Mouse (Mus musculus): ENCODE data around the gene 1700001C19Rik.

1700001C19Rik gene

DNA sequence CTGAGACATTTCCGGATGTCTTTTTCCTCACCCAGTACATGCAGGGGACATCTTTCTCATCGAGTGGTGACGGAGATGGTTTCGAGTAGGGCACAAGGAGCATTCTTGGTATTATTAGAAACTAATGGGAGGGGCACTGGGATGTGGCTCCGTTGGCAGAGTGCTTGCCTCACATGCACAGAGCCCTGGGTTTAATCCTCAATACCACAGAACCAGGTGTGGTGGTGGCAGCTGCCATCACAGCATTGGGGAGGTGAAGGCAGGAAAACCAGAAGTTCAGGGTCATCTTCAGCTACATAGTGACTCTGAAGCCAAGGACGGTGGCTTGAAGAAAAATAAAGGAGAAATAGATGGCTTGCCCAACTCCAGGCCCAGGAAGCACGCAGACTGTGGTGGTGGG is 25.0 kb upstream of the 1700001C19Rik start:
- no peak for DNase-seq (ENCODE audit: low spot score in 2 of 2)

DNA sequence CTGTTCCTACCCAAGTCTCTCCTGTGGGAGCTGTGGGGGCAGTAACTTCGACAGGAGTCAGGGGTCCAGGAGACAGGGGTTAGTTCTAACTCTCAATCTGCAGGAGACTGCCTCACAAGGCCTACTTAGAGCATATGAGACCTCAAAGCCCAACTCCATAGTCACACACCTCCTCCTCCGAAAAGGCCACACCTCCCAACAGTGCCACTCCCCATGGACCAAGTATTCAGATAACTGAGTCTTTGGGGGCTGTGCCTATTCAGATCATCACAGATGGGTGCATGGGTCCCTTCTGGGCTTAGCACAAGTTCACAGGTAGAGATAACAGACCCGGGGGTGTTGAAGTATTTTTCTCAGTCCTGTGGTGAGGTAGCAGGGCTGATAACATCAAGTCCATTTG is 24.5 kb upstream of the 1700001C19Rik start:
- DNase-seq (ENCODE audit: low spot score in 2 of 2) = no peak

DNA sequence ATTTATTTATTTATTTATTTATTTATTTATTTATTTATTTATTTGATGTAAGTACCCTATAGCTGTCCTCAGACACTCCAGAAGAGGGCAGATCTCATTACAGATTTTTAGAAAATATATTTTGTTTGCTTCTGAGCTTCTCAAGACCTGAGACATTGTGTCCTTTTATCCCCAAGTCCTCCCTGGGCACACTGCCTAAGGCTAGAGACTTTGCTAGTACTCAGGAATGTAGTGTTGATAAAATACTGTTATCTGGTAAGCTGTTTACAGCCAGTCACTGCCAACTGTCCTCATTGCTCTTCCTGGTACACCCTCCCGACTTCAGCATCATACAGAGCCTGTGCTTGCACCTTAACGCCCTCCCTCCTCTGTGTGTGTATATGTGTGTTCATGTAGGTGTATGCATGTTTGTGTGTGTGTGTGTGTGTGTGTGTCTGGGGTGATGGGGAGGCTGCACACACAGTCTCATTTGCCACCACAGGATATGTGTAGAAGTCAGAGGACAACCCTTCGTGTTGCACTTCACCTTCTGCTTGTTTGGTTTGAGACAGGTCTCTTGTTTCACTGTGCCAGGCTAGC is 22.3 kb upstream of the 1700001C19Rik start:
- no peak for DNase-seq (ENCODE audit: low spot score in 2 of 2)

DNA sequence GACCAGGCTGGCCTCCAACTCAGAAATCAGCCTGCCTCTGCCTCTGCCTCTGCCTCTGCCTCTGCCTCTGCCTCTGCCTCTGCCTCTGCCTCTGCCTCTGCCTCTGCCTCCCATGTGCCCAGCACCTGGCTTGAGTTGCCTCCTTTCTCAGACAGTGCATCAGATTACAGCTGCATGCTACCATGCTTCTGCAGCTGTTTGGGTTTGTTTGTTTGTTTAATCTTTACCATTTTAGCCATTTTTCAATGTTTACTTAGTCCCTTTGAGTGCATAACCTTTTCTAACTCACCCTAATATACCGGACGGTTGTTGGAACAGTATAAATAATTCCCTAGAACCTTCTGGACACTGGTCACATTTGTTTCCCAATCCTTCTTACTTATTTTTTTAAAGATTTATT is 21.8 kb upstream of the 1700001C19Rik start:
- no peak for DNase-seq (ENCODE audit: low spot score in 2 of 2)

DNA sequence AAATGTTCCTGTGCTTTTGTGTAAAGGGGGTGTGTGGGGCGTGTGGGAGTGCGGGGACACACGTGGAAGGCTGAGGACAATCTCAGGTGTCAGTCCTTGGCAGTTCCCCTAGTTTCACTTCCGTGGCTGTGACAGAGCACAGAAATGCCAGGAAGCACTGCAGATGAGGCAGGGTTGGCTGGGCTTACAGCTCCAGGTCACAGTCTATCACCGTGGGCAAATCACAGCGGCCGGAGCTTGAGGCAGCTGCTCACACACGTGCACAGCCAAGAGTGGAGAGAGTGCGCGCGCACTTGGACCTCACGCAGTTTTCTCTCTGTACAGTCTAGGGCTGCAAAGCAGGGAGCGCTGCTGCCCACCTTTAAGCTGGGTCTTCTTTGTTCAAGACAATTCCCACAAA is 21.1 kb upstream of the 1700001C19Rik start:
- DNase-seq (ENCODE audit: low spot score in 2 of 2) = no peak

DNA sequence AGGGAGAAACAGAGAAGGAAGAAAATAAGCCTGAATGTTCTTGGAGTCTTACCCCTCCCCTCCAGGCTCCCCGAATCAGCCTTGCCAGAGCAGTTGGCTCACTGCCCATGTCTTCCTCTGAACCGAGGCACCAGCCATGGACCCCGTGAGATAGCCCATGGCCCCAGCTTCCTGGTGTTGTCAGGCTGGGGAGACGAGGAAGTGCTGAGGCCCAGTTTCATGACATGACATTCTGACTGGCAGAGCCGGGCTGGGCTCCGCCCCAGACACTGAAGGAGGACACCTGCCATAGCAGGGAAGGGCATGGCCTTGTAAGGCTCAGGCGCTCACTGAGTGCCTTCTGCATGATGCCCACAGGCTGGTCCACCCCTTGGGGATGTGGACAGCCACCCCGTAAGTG is 17.5 kb upstream of the 1700001C19Rik start:
- DNase-seq (ENCODE audit: low spot score in 2 of 2) = peak; percentile 11 to 28

DNA sequence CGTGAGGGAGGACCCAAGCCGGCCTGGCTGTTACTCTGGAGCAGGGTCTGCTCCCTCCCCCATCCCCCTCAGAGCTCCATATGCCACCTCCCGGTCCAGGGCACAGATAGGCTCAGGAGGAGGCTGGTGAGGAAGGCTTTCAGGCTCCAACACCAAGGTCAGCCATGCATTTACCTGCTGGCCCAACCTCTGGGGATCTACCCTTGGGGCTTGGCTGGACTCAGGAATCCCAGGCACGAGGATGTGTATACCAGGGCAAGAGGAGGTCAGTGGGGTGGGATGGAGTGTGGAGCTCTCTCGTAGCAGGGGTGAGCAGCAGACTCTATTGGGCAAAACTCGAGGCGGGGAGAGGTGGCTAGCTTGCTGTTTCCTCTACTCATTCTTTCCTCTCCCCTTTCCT is 15.7 kb upstream of the 1700001C19Rik start:
- no peak for DNase-seq (ENCODE audit: low spot score in 2 of 2)

DNA sequence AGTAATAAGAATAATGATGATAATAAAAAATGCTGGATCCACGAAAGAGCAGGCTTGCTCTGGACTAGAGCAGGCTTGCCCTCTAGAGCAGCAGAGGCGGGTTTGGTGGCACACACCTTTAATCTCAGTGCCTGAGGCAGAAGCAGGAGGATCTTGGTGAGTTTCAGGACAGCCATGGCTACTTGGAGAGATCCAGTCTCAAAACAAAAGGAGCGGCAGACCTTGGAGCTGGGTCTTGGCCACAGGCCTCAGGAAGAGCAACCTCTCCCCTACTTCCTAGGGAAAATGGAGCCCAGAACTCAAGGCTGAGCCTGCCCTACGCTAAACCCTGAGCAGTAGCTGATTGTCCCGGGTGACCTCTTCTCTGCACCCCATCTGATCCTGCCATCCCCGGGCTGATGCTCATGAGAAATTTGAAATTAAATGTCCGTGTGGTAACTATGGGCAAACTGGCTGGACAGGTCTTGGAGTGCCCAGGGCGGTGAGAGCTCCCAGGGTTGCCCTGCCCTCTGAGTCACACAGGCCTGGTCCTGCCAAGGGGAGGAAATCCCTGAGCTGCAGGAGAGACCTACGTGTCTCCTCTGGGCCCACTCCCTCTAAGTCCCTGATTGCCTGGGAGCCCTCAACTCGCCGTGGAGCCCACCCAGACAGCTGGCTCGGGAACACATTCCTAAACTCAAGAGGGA is 13.8 kb upstream of the 1700001C19Rik start:
- DNase-seq (ENCODE audit: low spot score in 2 of 2) = no peak

DNA sequence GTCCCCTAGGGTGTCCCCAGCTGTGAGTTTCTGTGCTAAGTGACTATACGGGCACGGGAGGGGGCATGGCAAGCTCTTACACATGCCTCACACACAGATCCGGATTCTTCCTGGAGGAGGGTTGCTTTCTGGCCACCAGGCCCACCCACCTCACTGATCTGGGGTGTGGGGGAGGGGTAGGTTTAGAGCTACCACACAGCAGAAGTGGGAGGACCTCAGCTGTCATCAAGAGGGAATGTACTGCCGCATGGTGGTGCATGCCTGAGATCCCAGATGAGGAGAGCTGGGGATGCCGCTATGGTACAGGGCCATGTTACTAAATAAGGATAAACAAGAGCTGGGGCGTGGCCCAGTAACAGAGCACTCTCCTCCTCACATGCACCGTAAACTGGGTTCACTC is 13.1 kb upstream of the 1700001C19Rik start:
- DNase-seq (ENCODE audit: low spot score in 2 of 2) = no peak

DNA sequence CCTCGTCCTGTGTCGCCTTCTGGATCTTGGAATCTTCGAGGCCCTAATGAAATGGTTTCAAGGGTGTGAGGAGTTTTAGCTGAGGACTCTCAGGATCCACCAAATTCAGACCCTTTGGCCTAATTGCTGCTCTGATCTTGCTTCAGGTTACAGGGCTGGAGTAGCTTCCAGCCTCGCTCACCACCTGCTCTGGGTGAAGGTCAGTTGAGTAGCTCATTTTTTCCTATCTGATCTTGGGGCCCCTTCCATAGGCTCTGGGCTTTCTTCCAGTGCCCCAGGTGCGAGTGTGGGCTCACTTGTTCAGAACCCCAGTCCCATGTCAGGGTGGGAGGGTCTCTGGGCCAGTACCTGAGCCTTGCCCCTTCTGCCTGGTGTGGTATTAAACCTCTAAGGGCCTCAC is 12.3 kb upstream of the 1700001C19Rik start:
- DNase-seq (ENCODE audit: low spot score in 2 of 2) = no peak

DNA sequence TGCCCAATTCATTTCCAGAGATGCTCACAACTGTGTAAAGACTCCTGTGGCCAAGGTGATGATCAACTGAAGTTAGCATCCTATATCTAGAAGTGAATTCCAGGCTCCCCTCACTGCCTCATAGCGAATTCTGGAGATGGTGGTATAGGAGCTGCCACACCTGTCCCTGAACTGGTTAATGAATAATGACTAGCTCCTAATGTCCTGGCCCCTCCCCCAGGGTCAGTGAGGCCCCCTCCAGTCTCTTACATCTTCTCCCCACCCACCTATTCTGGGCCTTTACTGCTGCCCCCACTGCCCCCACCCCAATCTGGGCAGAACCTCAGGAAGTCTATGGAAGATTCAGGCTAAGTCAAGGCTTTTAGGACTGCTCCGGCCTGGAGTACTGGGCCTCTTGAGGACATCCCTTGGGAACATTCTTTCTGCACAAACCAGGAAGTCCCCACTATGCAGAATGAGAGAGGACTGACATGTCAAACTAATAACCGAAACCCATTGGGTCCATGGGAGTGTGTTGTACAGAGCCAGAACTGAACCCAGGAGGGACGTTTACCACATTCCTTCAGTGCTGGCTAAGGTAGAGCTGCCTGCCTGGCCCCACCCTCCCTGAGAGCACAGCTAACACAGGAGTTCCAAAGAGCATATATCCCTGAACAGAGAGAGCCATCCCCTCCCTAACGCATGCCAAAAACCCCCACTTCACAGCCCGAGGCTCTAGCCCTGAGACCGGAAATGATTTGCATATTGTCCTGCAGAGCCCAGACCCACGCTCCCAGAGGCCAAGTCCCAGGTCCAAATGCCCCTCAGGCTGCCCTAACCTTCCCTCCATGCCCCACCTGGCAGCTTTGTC is 11.6 kb upstream of the 1700001C19Rik start:
- no peak for DNase-seq (ENCODE audit: low spot score in 2 of 2)

DNA sequence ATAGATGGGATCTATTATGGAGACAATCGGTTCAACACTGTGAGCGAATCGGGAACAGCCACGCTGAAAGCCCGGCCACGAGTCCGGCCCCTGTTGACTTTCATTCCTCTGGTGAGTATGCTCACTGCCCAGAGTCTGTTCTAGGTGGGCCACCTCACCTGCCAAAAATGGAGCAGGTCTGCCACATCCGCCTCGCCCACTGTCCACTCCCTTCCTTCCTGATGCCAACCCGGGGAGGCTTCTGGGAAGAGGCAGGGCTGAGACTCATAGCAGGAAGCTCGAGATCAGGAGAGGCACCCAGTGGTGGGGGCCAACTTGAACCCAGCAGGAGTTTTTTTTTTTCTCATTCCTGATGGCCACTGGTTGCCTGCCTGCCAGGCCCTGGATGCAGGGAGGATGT is 9.4 kb upstream of the 1700001C19Rik start:
- DNase-seq (ENCODE audit: low spot score in 2 of 2) = no peak

DNA sequence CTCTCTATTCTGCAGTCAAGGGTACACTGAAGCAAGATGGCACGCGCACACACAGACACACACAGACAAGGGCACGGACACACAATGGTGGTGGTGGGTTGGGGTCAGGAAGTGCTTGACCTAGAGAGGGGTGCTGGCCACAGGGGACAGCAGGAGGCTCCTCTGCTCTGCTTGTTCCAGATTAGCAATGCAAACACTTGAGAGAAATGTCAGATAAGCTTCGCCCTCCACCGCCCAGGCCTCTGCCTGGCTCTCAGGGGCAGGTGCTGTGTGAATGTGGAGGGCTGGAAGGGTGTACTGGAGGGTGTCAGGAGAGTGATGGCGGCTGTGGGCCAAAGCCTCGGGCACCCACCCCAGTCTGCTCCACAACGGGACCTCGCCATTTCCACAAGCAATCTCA is 8.8 kb upstream of the 1700001C19Rik start:
- no peak for DNase-seq (ENCODE audit: low spot score in 2 of 2)

DNA sequence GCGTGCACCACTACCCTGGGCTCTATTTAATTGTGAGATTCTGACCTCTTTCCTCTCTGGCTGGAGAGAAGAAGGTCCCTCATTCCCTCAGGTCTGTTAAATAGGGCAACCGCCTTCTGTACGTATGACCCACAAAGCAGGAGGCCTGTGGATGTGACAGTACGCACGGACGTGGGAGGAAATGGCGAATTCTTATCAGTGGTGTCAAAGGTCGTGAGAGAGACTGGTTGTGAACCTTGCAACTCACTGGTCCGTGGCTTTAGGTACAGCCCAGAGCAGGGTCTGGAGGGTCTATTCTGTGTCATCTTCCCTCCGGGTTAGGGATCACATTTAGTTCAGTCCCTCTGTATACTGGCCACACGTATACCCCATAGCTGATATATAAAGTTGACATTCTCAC is 8.3 kb upstream of the 1700001C19Rik start:
- DNase-seq (ENCODE audit: low spot score in 2 of 2) = no peak

DNA sequence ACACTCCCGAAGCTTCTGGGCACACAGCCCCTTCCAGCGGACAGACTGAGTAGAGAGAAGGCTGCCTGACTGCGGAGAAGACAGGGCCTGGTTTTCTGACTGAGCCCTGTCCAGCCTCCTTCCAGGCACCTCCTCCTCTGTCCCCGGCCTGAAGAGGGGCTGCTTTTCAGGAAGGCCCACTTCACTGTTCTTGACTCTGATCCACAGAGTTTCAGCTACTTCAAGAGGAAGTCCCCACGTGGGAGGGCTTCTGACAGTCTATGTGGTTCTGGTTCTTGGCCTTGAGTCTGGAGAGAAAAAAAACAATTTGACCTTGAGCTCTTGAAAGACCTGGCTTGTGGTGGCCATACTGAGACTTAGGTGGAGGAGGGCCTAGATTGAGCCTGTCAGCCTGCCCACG is 6.9 kb upstream of the 1700001C19Rik start:
- no peak for DNase-seq (ENCODE audit: low spot score in 2 of 2)

DNA sequence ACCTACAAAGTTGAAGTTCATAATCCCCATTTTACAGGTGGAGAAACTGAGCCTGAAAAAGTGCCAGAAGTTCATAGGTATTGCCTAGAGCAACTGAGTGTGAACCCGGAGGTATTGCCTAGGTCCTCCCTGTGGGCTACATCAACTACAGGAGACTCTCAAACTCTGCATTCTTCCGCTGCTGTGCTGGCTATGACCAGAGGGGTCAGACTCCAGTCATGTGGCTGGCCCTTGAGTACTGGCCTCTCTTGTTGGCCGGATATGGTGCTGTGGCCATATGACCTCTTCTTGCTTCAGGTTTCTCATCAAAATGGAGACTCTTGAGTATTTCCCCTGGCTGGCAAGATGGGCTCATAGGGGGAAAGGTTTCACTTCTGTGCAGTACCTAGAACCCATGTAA is 5.1 kb upstream of the 1700001C19Rik start:
- DNase-seq (ENCODE audit: low spot score in 2 of 2) = no peak

DNA sequence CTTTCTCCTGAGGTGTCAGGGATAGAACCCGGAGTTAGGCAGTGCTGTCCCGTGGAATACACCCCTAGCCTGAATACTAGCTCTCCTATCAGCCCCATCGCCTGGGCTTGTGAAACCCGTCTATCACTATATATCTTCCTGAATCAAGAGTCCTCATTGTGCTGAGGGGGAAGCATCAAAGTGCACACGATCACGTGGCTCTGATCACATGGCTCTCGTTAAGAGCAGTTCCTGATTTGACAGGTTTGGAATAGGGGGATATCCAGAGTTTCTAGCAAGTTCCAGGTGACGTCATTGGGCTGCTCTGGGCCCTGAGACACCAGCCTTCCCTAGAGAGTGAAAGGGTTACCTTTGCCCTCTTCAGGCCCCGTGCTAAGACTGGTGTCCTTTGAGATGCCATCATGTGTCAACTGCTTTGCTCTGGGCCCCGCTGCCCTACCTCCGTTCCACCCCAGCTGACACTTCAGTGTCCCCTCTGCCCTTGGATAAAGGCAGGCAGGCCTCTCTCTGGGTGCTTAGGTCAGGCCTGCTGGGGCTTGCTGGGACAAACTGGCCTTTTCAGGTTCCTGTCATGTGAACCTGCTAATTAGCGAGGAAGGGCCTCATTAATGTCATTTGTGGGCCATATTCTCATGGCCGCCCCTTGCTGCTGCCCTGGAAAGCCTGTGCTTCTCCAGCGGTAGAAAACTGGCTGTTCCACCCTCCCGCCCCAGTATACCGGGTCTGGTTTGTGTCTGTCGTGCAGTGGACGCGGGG is 4.3 kb upstream of the 1700001C19Rik start:
- no peak for DNase-seq (ENCODE audit: low spot score in 2 of 2)

DNA sequence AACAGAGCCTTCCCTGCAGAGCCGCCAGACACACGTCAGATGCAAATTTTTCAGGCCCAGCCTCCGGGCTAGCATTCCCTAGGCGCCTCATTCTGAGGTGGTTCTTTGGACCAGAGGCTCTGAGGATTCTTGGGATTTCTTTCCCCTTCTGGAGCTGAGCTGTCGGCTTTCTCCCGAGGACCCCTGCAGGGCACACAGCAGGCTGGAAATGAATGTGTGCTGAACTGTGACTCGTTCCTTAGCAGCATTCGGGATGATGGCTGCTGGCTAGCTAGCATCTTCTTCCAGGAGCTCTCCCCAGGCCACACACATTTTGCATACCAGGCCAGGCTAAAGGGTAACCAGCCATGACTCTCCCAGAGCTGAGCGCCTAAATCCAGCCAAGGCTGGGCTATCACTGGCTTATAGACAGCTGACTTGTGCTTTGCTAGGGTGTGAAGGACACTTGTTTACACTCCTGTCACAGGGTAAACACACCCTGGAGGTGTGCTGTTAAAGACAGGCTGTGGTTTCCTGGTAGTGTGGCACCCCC is 3.2 kb upstream of the 1700001C19Rik start:
- no peak for DNase-seq (ENCODE audit: low spot score in 2 of 2)

DNA sequence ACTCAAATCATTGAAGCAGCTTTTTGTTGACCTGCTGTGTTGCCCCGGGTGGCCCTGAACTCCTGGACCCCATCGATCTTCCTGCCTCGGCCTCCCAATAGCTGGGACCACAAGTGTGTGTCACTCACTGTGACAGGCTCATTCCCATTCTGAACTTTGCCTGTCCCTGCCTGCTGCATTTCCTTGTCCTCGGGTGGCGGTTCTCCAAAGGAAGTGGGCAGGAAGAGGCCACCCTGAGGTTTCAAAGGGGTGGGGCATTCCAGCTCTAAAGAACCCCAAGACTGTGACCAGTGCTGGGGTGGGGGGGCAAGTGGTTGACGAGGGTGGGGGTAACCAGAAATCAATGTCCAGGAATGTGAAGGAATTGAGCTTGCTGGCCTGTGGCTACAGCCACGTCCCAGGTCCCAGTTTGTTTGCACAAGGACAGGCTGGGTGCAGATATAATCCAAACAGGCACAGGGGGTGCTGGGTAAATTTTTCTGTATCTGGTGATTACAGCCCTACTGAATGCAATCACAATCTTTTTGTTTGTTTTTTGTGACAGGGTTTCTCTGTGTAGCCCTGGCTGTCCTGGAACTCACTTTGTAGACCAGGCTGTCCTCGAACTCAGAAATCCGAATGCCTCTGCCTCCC is 2.3 kb upstream of the 1700001C19Rik start:
- DNase-seq (ENCODE audit: low spot score in 2 of 2) = no peak

DNA sequence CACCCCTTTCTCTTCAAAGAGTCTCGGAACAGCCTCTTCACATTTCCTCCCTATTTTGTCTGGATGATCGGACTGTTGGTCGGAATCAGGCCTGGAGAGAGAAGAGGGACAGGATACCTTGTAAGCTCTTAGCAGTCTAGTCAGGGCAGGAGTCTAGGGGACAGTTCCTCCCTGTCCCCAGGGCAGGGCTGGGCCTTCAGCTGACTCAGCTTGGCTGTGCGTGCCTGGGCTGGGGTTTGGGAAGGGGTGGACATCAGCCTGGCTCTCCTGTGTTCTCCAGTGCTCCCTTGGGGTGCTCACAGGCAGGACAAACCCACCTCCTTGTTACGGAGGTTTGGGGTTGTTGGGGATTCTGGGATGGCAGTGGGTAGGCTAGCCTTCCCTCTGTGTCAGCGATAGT is 1.4 kb upstream of the 1700001C19Rik start:
- DNase-seq (ENCODE audit: low spot score in 2 of 2) = no peak

DNA sequence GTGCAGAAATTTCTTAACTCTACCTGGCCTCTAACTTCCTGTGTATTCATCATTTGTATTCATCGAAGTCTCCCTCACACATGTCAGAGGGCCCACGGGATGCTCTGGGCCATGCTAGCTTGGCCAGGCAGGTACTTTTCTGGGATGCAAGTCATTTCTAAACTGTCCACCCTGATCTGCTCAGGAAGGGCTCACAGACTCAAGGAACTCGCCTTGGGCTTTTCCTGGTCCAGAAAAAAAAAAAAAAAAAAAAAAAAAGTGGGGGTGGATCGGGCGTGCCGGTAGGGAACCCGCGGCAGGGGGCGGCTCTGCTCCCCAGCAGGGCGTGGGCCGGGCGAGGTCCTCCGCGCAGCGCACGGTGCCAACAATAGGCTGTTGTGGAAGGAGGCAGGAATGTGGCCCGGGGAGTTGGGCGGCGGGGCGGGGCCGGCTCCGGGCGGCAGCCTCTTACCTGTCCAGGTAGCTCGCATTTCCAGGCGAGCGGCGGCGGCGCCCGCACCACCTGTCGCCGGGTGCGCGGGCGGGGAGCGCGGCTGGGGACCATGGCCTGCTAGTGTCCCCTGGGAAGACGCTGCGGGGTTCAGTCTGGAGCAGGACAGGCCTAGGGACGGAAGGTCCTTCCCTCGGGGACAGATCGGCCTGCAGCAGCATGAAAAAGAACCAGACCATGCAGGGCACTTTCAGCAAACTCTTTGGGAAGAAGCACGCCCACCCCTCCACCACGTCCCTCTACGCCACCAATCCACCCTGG is 845 bp downstream of the 1700001C19Rik start, which contains the start of gene AI661453:
AI661453 (plus strand) TSS at position 460 of the 751 bp plus-strand sequence.
- no peak for DNase-seq (ENCODE audit: low spot score in 2 of 2)

All from spleen, postnatal 14 days (tissue).